Mouse (Mus musculus): Measurements from ENCODE around the gene Map3k5.

GRCm38 (mm10) chr10:20107031-20107430 lies 172.8 kb downstream of the Map3k5 start:
- TF ChIP-seq CTCF (IDR thresholded peaks at IDR 0.05; ENCODE audit: extremely low read depth, insufficient read length, insufficient replicate concordance, low read depth, low read length) (no peak), POLR2A (IDR thresholded peaks at IDR 0.05; ENCODE audit: low read depth, low read length) (no peak)
